Comparison of ENCODE assay signal across 16 mouse cellular contexts in genomic region chr11:24856991-24857390, GRCm38 (mm10).
"Had no signal": no experiment of that assay in that cellular context is flagged by ENCODE, and none has a peak within 500 bp of the region (broad histone marks: within the 10 kb centered on the region; RNA-seq: fewer than 3 reads in every experiment).

No protein-coding gene starts in this region.

- H3K27ac ChIP-seq: liver, embryonic 14.5 days; midbrain, embryonic 10.5 days; midbrain, embryonic 13.5 days; midbrain, embryonic 15.5 days; neural tube, embryonic 13.5 days; neural tube, embryonic 15.5 days; stomach, embryonic 15.5 days; stomach, postnatal 0 days had no signal

- H3K9me3 ChIP-seq: midbrain, embryonic 10.5 days; midbrain, embryonic 13.5 days; midbrain, embryonic 15.5 days; neural tube, embryonic 13.5 days; neural tube, embryonic 15.5 days; stomach, embryonic 15.5 days had no signal

- H3K36me3 ChIP-seq: midbrain, embryonic 10.5 days; midbrain, embryonic 13.5 days; midbrain, embryonic 15.5 days; neural tube, embryonic 13.5 days; neural tube, embryonic 15.5 days; stomach, embryonic 15.5 days had no signal

- DNase-seq: lung, adult 18-20 months; lung, embryonic 14.5 days; lung, postnatal 10 days; lung, postnatal 4 days; thymus, adult 2 months; thymus, postnatal 25 days; thymus, postnatal 4 days had no signal

- H3K4me2 ChIP-seq: lung, embryonic 14.5 days; midbrain, embryonic 13.5 days; midbrain, embryonic 15.5 days; neural tube, embryonic 13.5 days; neural tube, embryonic 15.5 days; stomach, embryonic 15.5 days had no signal

- H3K4me1 ChIP-seq: midbrain, embryonic 10.5 days; midbrain, embryonic 13.5 days; midbrain, embryonic 15.5 days; neural tube, embryonic 13.5 days; neural tube, embryonic 15.5 days; stomach, embryonic 15.5 days had no signal

- H3K27me3 ChIP-seq: midbrain, embryonic 13.5 days; midbrain, embryonic 15.5 days; neural tube, embryonic 13.5 days; neural tube, embryonic 15.5 days; stomach, embryonic 15.5 days had no signal

- H3K9ac ChIP-seq: liver, embryonic 14.5 days; lung, embryonic 14.5 days; midbrain, embryonic 13.5 days; midbrain, embryonic 15.5 days; neural tube, embryonic 13.5 days; neural tube, embryonic 15.5 days; stomach, embryonic 15.5 days had no signal

- ATAC-seq: midbrain, embryonic 13.5 days; midbrain, embryonic 15.5 days had no signal

- H3K4me3 ChIP-seq: midbrain, embryonic 10.5 days; midbrain, embryonic 13.5 days; midbrain, embryonic 15.5 days; myocyte; neural tube, embryonic 13.5 days; neural tube, embryonic 15.5 days; stomach, embryonic 15.5 days had no signal
